Mouse (Mus musculus): ENCODE measurements at regions not wholly inside any gene's neighbourhood (a gene's known extent, or its start where the extent isn't known, plus 50 kb on each side); places are given as distances from the start of the nearest gene placed in this dataset.

MicroRNAs encoded in the stretch of these regions (microRNA counts, 519-probe panel; counts per million panel counts)
- 4,872 counts per million, percentile 45 among the panel's probes with 10 or more counts for microRNA mmu-miR-101a

Small RNA genes in the stretch of these regions (microRNA-seq; reads per million reads assigned to microRNA genes)
- gene Mir101a = 789 reads per million, percentile 79 among the genes with 10 or more reads in this experiment
